Mouse (Mus musculus) small intestine, adult 2 months (tissue): ENCODE data around the gene Ppp1r3c. TPM values are rescaled to one million over a fixed set of nuclear protein-coding genes. Genes with fewer than 3 reads are reported as not detected.

Experiments
- H3K27ac ChIP-seq: fragments of 200-500 bp; 2 replicates; pipeline ENCODE4 v1.5.1; 2012; ENCODE audit warnings: low read depth, low read length, control low read depth, inconsistent platforms; ENCODE audit not compliant: insufficient read depth
- H3K27me3 ChIP-seq: fragments of 200-500 bp; 2 replicates; pipeline ENCODE4 v1.6.1; 2012; ENCODE audit warnings: mild to moderate bottlenecking, moderate library complexity, low read length, inconsistent platforms; ENCODE audit not compliant: control insufficient read depth, insufficient read depth
- H3K36me3 ChIP-seq: fragments of 200-500 bp; 2 replicates; pipeline ENCODE4 v1.6.1; 2012; ENCODE audit warnings: mild to moderate bottlenecking, low read length, control low read depth, inconsistent platforms; ENCODE audit not compliant: control insufficient read depth, insufficient read depth
- H3K4me1 ChIP-seq: fragments of 200-500 bp; 2 replicates; pipeline ENCODE4 v1.6.1; 2012; ENCODE audit warnings: low read length, inconsistent platforms, mixed read lengths; ENCODE audit not compliant: control insufficient read depth, insufficient read depth, insufficient read length
- H3K4me3 ChIP-seq: fragments of 200-500 bp; 2 replicates; pipeline ENCODE4 v1.5.1; 2012; ENCODE audit warnings: low read depth, mild to moderate bottlenecking, control low read depth, inconsistent platforms, low read length, moderate library complexity
- CTCF ChIP-seq: fragments of 200-500 bp; IDR thresholded peaks from 2 replicates; pipeline ENCODE4 v1.5.1; 2012; ENCODE audit warnings: low read depth, mild to moderate bottlenecking, control low read depth, inconsistent platforms, low read length, moderate library complexity, mixed read lengths; ENCODE audit not compliant: insufficient replicate concordance, insufficient read length; ENCODE audit errors: extremely low read depth
- POLR2A ChIP-seq: fragments of 200-500 bp; IDR thresholded peaks from 2 replicates; pipeline ENCODE4 v1.6.1; 2012; ENCODE audit warnings: low read depth, mild to moderate bottlenecking, control low read depth, inconsistent platforms, low read length, moderate library complexity
- WGBS: fragments of 180-500 bp; shearing (Covaris S2); methylation state at CpG from one replicate; pipeline ENCODE4 v1.1.7; 2018; 5-methylcytosine and 5-hydroxymethylcytosine counted together
- polyA plus RNA-seq: library from polyadenylated mRNA; depleted of rRNA; stranded (reverse); fragments of >200 nt; gene quantifications from 2 replicates; pipeline ENCODE4 v1.2.3, GENCODE M21; 2012

Gene Ppp1r3c
- polyA plus RNA-seq, 1 experiment = 0.75 TPM

DNA sequence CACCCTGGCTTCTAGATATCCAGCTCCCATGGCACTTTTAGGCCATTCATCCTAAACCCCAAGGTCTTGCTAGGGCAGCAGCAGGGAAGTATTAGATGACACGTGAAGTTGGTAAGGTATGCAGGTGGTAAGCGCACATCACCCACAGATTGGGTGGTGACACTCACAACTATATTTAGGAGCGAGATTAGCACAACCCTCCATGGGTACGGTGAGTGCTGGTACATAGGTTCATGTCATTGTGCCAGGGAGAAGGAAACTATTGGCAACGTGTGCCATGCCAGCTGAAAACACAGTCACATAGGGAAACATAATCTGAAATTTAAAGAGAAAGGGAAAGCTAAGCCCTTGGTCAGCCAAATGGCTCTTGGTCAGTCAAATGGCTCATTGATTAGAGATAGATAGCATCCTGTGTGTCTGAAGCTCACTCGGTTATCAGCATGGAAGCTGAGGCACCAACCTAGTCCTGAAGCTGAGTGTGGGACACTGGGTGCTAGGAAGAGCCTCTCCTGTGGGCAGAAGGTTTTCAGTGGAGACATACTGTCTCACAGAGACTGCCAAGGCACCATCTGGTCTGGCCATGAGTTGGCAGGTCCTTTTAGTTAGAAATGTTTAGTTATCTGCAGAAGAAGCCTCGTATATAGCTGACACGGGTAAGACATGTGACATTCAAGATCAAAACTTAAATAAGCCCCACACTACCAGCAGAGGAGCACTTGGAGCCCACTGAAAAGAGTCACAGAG, 37.4 kb upstream of the Ppp1r3c start:
- TF ChIP-seq POLR2A = no peak
- TF ChIP-seq CTCF = no peak
- 86% methylated on average over 8 of the region's 8 CpGs for WGBS
- Histone ChIP-seq H3K4me3 (no peak overlapping the region), H3K27ac (no peak overlapping the region), H3K36me3 (no peaks in the 10 kb centered on the region), H3K27me3 (no peaks in the 10 kb centered on the region), H3K4me1 (no peaks in the 10 kb centered on the region)

DNA sequence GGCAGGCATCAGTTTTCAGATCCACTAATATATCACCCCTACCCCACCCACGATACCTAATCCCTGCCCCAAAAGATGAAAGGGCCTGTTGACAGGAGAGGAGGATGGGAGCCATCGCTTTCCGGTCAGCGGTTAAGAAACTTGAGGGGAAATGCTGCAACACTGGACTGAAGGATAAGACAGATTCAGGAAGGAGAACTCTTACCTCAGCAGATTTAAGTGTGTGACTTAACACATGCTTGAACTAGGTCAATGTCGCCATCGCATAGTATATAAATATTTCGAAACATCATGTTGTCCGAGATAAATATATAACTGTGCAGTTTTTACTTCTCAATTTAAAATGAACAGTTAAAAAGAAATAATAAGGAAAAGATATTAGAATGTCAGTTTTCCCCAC, 31.6 kb upstream of the Ppp1r3c start:
- TF ChIP-seq CTCF (no peak), POLR2A (no peak)
- Histone ChIP-seq H3K4me3 (no peak overlapping the region), H3K4me1 (no peaks in the 10 kb centered on the region), H3K27me3 (no peaks in the 10 kb centered on the region), H3K36me3 (no peaks in the 10 kb centered on the region), H3K27ac (no peak overlapping the region)
- 68% methylated on average over 8 of the region's 8 CpGs for WGBS

DNA sequence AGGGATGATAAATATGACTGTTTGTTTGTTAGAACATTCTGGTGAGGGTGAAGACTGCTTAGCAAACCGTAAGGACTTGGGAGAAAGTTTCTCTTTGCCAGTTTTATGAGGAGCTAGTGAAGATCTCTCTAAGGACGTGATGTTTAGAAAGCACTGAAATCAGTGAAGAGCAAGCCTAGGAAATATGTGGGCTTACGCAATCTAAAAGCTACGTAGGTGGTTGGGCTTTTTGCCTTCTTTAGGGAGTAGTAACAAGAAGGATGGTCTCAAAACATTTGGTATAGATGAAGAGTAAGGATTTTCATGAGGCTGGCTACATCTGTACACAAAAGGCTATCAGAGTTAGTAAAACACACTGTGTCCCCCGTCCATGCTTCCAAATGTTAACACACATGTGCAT, 28.0 kb upstream of the Ppp1r3c start:
- Histone ChIP-seq H3K36me3 (no peaks in the 10 kb centered on the region), H3K4me1 (no peaks in the 10 kb centered on the region), H3K4me3 (no peak overlapping the region), H3K27ac (no peak overlapping the region), H3K27me3 (no peaks in the 10 kb centered on the region)
- TF ChIP-seq CTCF (no peak), POLR2A (no peak)
- WGBS = 76% methylated on average over 5 of the region's 5 CpGs

DNA sequence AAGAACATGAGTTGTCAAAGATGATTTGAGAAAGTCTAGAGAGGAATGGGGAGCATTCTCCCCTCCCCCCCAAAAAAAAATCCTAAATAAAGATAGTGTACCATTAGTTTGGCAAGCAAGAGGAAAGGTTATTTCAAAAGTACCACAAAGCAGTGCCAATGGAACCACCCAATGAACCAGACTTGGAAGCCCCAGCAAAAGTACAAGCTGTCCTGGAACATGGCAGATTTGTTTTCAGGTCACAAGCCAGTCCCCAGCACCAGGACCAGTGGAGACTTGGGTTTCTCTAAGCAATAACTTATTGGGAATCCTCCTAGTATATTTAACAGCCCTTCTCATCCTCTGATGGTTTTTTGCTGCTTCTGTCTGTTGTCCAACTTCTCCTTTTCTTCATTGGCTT, 12.5 kb upstream of the Ppp1r3c start:
- Histone ChIP-seq H3K27ac (no peak overlapping the region), H3K36me3 (no peaks in the 10 kb centered on the region), H3K4me3 (no peak overlapping the region), H3K4me1 (no peaks in the 10 kb centered on the region), H3K27me3 (no peaks in the 10 kb centered on the region)
- TF ChIP-seq CTCF (no peak), POLR2A (no peak)

DNA sequence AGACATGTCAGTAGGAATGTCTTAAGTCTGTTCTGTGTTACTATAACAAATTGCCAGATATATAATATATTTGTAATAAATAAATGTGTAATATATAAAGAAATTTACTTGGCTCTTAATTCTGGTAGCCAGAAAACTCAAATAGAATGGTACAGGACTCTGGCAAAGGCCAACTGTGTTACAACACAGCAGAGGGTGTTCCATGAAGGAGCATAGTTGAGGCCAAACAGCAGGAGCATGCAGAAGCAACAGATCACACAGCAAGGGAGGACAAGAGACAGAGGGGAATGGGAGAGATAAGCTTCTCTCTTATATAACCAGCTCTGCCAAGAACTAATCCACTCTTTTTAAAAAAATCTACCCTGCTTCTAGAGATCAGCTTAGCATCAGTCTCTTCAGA, 5.9 kb upstream of the Ppp1r3c start:
- no peaks in the 10 kb centered on the region for H3K4me1 ChIP-seq
- no peak overlapping the region for H3K27ac ChIP-seq
- H3K27me3 ChIP-seq = no peaks in the 10 kb centered on the region
- H3K4me3 ChIP-seq = no peak overlapping the region
- TF ChIP-seq POLR2A = no peak
- TF ChIP-seq CTCF = no peak
- no peaks in the 10 kb centered on the region for H3K36me3 ChIP-seq

DNA sequence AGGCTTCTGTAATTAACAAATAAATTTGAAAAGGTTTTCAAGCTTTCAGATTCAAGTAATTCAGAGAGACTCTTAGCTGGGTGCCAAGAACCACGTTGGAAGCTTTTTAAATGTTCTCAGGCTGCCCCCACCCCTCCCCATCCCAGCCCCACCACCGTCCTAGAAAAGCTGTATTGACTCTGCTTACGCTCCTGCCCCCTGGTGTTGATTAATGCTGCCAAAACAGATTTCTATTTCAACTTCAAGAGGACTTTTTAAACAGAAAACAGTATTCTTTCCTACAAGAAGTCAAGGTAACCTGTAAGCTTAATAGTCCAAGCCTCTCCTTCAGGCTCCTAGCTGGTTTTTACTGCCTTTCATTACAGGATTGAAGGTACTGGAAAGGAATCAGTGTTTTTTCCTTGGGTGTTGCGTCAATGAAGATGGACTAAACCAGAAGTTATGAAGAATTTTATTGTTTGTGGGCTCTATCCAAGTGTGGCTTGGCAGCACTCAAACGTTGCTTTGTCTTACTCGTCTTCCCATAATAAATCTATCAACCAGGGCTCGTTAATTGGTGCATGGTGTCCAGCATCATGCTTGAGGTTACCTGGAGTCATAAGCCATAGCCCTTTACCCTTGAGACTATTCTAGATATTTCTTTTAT, 3.2 kb upstream of the Ppp1r3c start:
- Histone ChIP-seq H3K36me3 (no peaks in the 10 kb centered on the region), H3K27me3 (peaks cover 7% of the 10 kb centered on the region), H3K27ac (no peak overlapping the region), H3K4me3 (no peak overlapping the region), H3K4me1 (peaks cover 3% of the 10 kb centered on the region)
- 38% methylated on average over 7 of the region's 7 CpGs for WGBS
- peak; percentile 44; the same call in 1 of the 2 replicates for TF ChIP-seq CTCF
- TF ChIP-seq POLR2A = no peak

DNA sequence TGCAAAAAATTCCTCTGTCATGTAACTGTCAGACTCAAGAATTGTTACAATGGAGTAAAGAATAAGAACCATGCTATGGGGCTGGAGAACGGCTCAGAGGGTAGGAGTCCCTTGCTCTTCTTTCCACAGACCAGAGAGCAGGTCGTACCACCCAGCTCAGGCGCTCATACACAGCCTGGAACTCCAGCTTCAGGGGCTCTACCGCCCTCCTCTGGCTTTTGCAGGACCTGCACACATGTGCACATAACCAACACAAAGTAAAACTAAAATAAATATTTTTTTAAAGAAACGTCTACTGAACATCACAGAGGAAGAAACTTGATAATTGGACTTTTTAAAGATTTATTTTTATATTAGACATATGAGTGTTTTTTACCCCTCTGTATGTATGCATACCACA, 1.6 kb upstream of the Ppp1r3c start:
- no peak overlapping the region for H3K4me3 ChIP-seq
- WGBS = 83% methylated on average over 5 of the region's 5 CpGs
- peaks cover 7% of the 10 kb centered on the region for H3K27me3 ChIP-seq
- no peaks in the 10 kb centered on the region for H3K36me3 ChIP-seq
- no peak overlapping the region for H3K27ac ChIP-seq
- H3K4me1 ChIP-seq = peaks cover 3% of the 10 kb centered on the region
- TF ChIP-seq POLR2A = no peak
- peak; percentile 21; the same call in 1 of the 2 replicates for TF ChIP-seq CTCF
